Mouse (Mus musculus): ENCODE measurements around the gene Mthfd1l. TPM values are rescaled to one million over a fixed set of nuclear protein-coding genes. Genes with fewer than 3 reads are reported as not detected.

The Mthfd1l gene
- 0.31 and 0.77 TPM in 2 replicates for polyA plus RNA-seq (2012; rRNA removed)

GRCm38 (mm10) chr10:3972981-3973588 lies at the start of gene Mthfd1l:
Gene Mthfd1l (plus strand): TSS chr10:3973118.
- Histone ChIP-seq H3K36me3 (ENCODE audit: control insufficient read depth, insufficient read depth, low read length) (no peaks in the 10 kb centered on the region), H3K27me3 (replicated peaks; ENCODE audit: control insufficient read depth, insufficient read depth, low read length) (no peaks in the 10 kb centered on the region), H3K27ac (ENCODE audit: insufficient read depth, low read depth, low read length) (peak within 1 kb of the TSS; percentile 52), H3K4me3 (ENCODE audit: insufficient read depth, low read depth, low read length) (peak within 1 kb of the TSS; percentile 75), H3K4me1 (ENCODE audit: control insufficient read depth, insufficient read depth, low read length) (no peaks in the 10 kb centered on the region; the same call in 1 of the 2 replicates)
- DNase-seq, result peak; percentile 82
- under 1% methylated on average over 40 of the region's 40 CpGs for WGBS
- peak; percentile 66 for TF ChIP-seq CTCF (conservative IDR thresholded peaks at IDR 0.05; ENCODE audit: insufficient read depth, insufficient read length, low read depth, low read length)
- TF ChIP-seq POLR2A (IDR thresholded peaks at IDR 0.05; ENCODE audit: low read depth, low read length), result no peak

- DNase-seq, result no peak
- no peak overlapping the region for H3K27ac ChIP-seq (ENCODE audit: insufficient read depth, low read depth, low read length)
- no peak for TF ChIP-seq POLR2A (IDR thresholded peaks at IDR 0.05; ENCODE audit: low read depth, low read length)
- TF ChIP-seq CTCF (conservative IDR thresholded peaks at IDR 0.05; ENCODE audit: insufficient read depth, insufficient read length, low read depth, low read length), result no peak
- WGBS, result 84% methylated on average over 4 of the region's 4 CpGs
- H3K4me3 ChIP-seq (ENCODE audit: insufficient read depth, low read depth, low read length), result no peak overlapping the region
- H3K4me1 ChIP-seq (ENCODE audit: control insufficient read depth, insufficient read depth, low read length), result no peaks in the 10 kb centered on the region
- no peaks in the 10 kb centered on the region for H3K27me3 ChIP-seq (replicated peaks; ENCODE audit: control insufficient read depth, insufficient read depth, low read length)
- 0 out of 2 replicates have a peak, but pooled peaks cover 2% of the 10 kb centered on the region for H3K36me3 ChIP-seq (ENCODE audit: control insufficient read depth, insufficient read depth, low read length)
Measured at GRCm38 (mm10) chr10:3928008-3928545, 44.8 kb upstream of the Mthfd1l start.

- Histone ChIP-seq H3K4me3 (ENCODE audit: insufficient read depth, low read depth, low read length) (no peak overlapping the region), H3K27ac (ENCODE audit: insufficient read depth, low read depth, low read length) (no peak overlapping the region), H3K27me3 (replicated peaks; ENCODE audit: control insufficient read depth, insufficient read depth, low read length) (no peaks in the 10 kb centered on the region), H3K36me3 (ENCODE audit: control insufficient read depth, insufficient read depth, low read length) (0 out of 2 replicates have a peak, but pooled peaks cover 2% of the 10 kb centered on the region), H3K4me1 (ENCODE audit: control insufficient read depth, insufficient read depth, low read length) (no peaks in the 10 kb centered on the region)
- peak; percentile 39 for DNase-seq
- TF ChIP-seq POLR2A (IDR thresholded peaks at IDR 0.05; ENCODE audit: low read depth, low read length) (no peak), CTCF (conservative IDR thresholded peaks at IDR 0.05; ENCODE audit: insufficient read depth, insufficient read length, low read depth, low read length) (no peak)
Measured at GRCm38 (mm10) chr10:3931831-3932230, 41.1 kb upstream of the Mthfd1l start.

- TF ChIP-seq POLR2A (IDR thresholded peaks at IDR 0.05; ENCODE audit: low read depth, low read length), result no peak
- no peak for TF ChIP-seq CTCF (conservative IDR thresholded peaks at IDR 0.05; ENCODE audit: insufficient read depth, insufficient read length, low read depth, low read length)
- Histone ChIP-seq H3K27me3 (replicated peaks; ENCODE audit: control insufficient read depth, insufficient read depth, low read length) (no peaks in the 10 kb centered on the region), H3K4me1 (ENCODE audit: control insufficient read depth, insufficient read depth, low read length) (no peaks in the 10 kb centered on the region), H3K4me3 (ENCODE audit: insufficient read depth, low read depth, low read length) (no peak overlapping the region), H3K27ac (ENCODE audit: insufficient read depth, low read depth, low read length) (no peak overlapping the region), H3K36me3 (ENCODE audit: control insufficient read depth, insufficient read depth, low read length) (0 out of 2 replicates have a peak, but pooled peaks cover 2% of the 10 kb centered on the region)
- 67% methylated on average over 12 of the region's 12 CpGs for WGBS
- no peak for DNase-seq
Measured at GRCm38 (mm10) chr10:3933311-3933940, 39.5 kb upstream of the Mthfd1l start.

GRCm38 (mm10) chr10:3936864-3937263 lies 36.1 kb upstream of the Mthfd1l start:
- Histone ChIP-seq H3K27me3 (replicated peaks; ENCODE audit: control insufficient read depth, insufficient read depth, low read length) (no peaks in the 10 kb centered on the region), H3K4me3 (ENCODE audit: insufficient read depth, low read depth, low read length) (no peak overlapping the region), H3K4me1 (ENCODE audit: control insufficient read depth, insufficient read depth, low read length) (peaks cover 5% of the 10 kb centered on the region), H3K27ac (ENCODE audit: insufficient read depth, low read depth, low read length) (no peak overlapping the region), H3K36me3 (ENCODE audit: control insufficient read depth, insufficient read depth, low read length) (no peaks in the 10 kb centered on the region)
- TF ChIP-seq CTCF (conservative IDR thresholded peaks at IDR 0.05; ENCODE audit: insufficient read depth, insufficient read length, low read depth, low read length) (no peak), POLR2A (IDR thresholded peaks at IDR 0.05; ENCODE audit: low read depth, low read length) (no peak)
- DNase-seq, result no peak

- no peak for TF ChIP-seq CTCF (conservative IDR thresholded peaks at IDR 0.05; ENCODE audit: insufficient read depth, insufficient read length, low read depth, low read length)
- no peak for TF ChIP-seq POLR2A (IDR thresholded peaks at IDR 0.05; ENCODE audit: low read depth, low read length)
- Histone ChIP-seq H3K27ac (ENCODE audit: insufficient read depth, low read depth, low read length) (no peak overlapping the region), H3K27me3 (replicated peaks; ENCODE audit: control insufficient read depth, insufficient read depth, low read length) (no peaks in the 10 kb centered on the region), H3K4me3 (ENCODE audit: insufficient read depth, low read depth, low read length) (no peak overlapping the region), H3K36me3 (ENCODE audit: control insufficient read depth, insufficient read depth, low read length) (no peaks in the 10 kb centered on the region), H3K4me1 (ENCODE audit: control insufficient read depth, insufficient read depth, low read length) (peaks cover 5% of the 10 kb centered on the region)
- 86% methylated on average over 11 of the region's 11 CpGs for WGBS
- no peak for DNase-seq
Measured at GRCm38 (mm10) chr10:3939895-3940595, 32.9 kb upstream of the Mthfd1l start.

GRCm38 (mm10) chr10:3940596-3940975 lies 32.3 kb upstream of the Mthfd1l start:
- no peak overlapping the region for H3K27ac ChIP-seq (ENCODE audit: insufficient read depth, low read depth, low read length)

More at GRCm38 (mm10) chr10:3940596-3940975, 32.3 kb upstream of the Mthfd1l start:
- no peaks in the 10 kb centered on the region for H3K27me3 ChIP-seq (replicated peaks; ENCODE audit: control insufficient read depth, insufficient read depth, low read length)
- peaks cover 5% of the 10 kb centered on the region for H3K4me1 ChIP-seq (ENCODE audit: control insufficient read depth, insufficient read depth, low read length)
- H3K36me3 ChIP-seq (ENCODE audit: control insufficient read depth, insufficient read depth, low read length), result no peaks in the 10 kb centered on the region
- H3K4me3 ChIP-seq (ENCODE audit: insufficient read depth, low read depth, low read length), result no peak overlapping the region
- WGBS, result 88% methylated on average over 6 of the region's 6 CpGs
- TF ChIP-seq POLR2A (IDR thresholded peaks at IDR 0.05; ENCODE audit: low read depth, low read length) (no peak), CTCF (conservative IDR thresholded peaks at IDR 0.05; ENCODE audit: insufficient read depth, insufficient read length, low read depth, low read length) (no peak)
- no peak for DNase-seq

All from kidney, adult 2 months (tissue).